Mouse (Mus musculus) midbrain, postnatal 0 days (tissue): ENCODE measurements at regions not wholly inside any gene's neighbourhood (a gene's known extent, or its start where the extent isn't known, plus 50 kb on each side); places are given as distances from the start of the nearest gene placed in this dataset.

Experiments
- ATAC-seq: fragments of 200-750 bp; cut with Nextera tagmentation; 2 replicates; pipeline ENCODE4 v1.8.0; 2017; ENCODE audit warnings: moderate number of reproducible peaks, mild to moderate bottlenecking, moderate TSS enrichment, moderate library complexity; ENCODE audit not compliant: low FRiP score
- DNase-seq: peaks from one replicate; pipeline ENCODE4 v3.0.0-alpha.2; 2015; ENCODE audit warnings: low spot score
- H3K27ac ChIP-seq: fragments of 300-500 bp; sonication (generic); 2 replicates; pipeline ENCODE4 v1.5.1; 2014; ENCODE audit warnings: low read depth, mild to moderate bottlenecking, low read length, mixed read lengths
- H3K27me3 ChIP-seq: fragments of 300-500 bp; sonication (generic); 2 replicates; pipeline ENCODE4 v1.6.1; 2014; ENCODE audit warnings: low read length, control low read depth, mixed read lengths; ENCODE audit not compliant: insufficient read depth
- H3K36me3 ChIP-seq: fragments of 300-500 bp; sonication (generic); 2 replicates; pipeline ENCODE4 v1.6.1; 2014; ENCODE audit warnings: low read length, control low read depth, mixed read lengths; ENCODE audit not compliant: insufficient read depth
- H3K4me1 ChIP-seq: fragments of 300-500 bp; sonication (generic); 2 replicates; pipeline ENCODE4 v1.6.1; 2014; ENCODE audit warnings: mild to moderate bottlenecking, control low read depth, antibody characterized with exemption, low read length, mixed read lengths; ENCODE audit not compliant: insufficient read depth
- H3K4me2 ChIP-seq: fragments of 300-500 bp; sonication (generic); 2 replicates; pipeline ENCODE4 v1.6.1; 2014; ENCODE audit warnings: low read depth, mild to moderate bottlenecking, low read length, mixed read lengths; ENCODE audit not compliant: poor library complexity, severe bottlenecking
- H3K4me3 ChIP-seq: fragments of 300-500 bp; sonication (generic); 2 replicates; pipeline ENCODE4 v1.5.1; 2014; ENCODE audit warnings: low read depth, mild to moderate bottlenecking, low read length, moderate library complexity
- H3K9ac ChIP-seq: fragments of 300-500 bp; sonication (generic); replicated peaks from 2 replicates; pipeline ENCODE4 v1.6.1; 2014; ENCODE audit warnings: mild to moderate bottlenecking, low read length, moderate library complexity, mixed read lengths; ENCODE audit not compliant: poor library complexity, severe bottlenecking
- H3K9me3 ChIP-seq: fragments of 300-500 bp; sonication (generic); 2 replicates; pipeline ENCODE4 v1.6.1; 2016; ENCODE audit warnings: low read length, control low read depth
- CTCF ChIP-seq: IDR thresholded peaks from 2 replicates; pipeline ENCODE4 v1.5.1; 2016; ENCODE audit warnings: antibody characterized with exemption, mild to moderate bottlenecking
- WGBS: fragments of 180-500 bp; shearing (Covaris S2); extraction: QIAGEN DNeasy Blood & Tissue Kit; methylation state at CpG from one replicate; pipeline ENCODE4 v1.1.7; 2014; 5-methylcytosine and 5-hydroxymethylcytosine counted together

DNA sequence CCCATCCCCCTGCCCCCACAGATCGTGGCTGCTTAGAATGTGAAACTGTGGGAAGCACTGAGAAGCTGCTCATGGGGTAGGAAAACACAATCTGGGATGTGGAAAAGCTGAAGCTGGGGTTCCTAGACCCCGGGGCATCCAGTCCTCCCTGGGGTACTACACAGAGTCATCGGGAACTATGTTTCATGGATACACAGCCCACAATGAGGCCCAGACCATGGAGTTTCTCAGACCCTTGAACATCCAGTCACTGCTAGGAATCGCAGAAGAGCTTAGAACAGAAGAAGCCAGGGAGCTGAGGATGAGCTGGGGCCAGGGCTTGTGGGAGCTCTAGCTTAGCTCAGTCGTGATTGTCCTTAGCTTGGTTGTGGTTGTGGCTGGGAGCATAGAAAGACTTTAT is 1541.3 kb upstream of the Pcdh10 start:
- Histone ChIP-seq H3K9me3 (no peaks in the 10 kb centered on the region), H3K4me2 (no peak overlapping the region), H3K27ac (no peak overlapping the region), H3K9ac (no peak overlapping the region), H3K4me1 (no peaks in the 10 kb centered on the region), H3K36me3 (no peaks in the 10 kb centered on the region), H3K4me3 (no peak overlapping the region), H3K27me3 (no peaks in the 10 kb centered on the region)
- no peak for TF ChIP-seq CTCF
- ATAC-seq: no peak
- 84% methylated on average over 5 of the region's 5 CpGs for WGBS
- DNase-seq: no peak

DNA sequence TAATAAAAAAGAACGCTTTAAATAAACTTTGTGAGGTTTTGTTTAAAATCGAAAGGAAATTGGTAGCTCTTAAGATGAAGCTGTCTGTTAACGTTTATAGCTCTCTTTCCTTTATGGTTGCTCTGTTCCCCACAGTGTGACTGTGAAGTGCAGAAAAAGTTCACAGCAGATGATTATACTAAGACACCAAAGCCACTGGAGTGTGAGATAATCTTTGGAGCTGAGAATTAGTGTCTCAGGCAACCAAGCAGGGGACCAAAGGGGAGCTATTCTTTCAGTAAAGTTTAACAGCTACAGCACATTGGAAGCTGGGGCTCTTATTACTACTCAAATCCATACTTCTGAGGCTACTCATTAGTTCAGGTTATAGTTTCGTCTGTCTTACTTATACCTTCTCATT is 1530.8 kb upstream of the Pcdh10 start:
- no peak for TF ChIP-seq CTCF
- H3K4me1 ChIP-seq: no peaks in the 10 kb centered on the region
- H3K4me3 ChIP-seq: no peak overlapping the region
- H3K9me3 ChIP-seq: no peaks in the 10 kb centered on the region
- ATAC-seq (no peak), DNase-seq (peak; percentile 5)
- no peak overlapping the region for H3K4me2 ChIP-seq
- no peaks in the 10 kb centered on the region for H3K36me3 ChIP-seq
- no peak overlapping the region for H3K27ac ChIP-seq
- no peak overlapping the region for H3K9ac ChIP-seq
- WGBS: 31% methylated on average over 4 of the region's 4 CpGs
- H3K27me3 ChIP-seq: no peaks in the 10 kb centered on the region
